Mouse (Mus musculus): ENCODE measurements around the gene Ugt1a6a. TPM values are rescaled to one million over a fixed set of nuclear protein-coding genes. Genes with fewer than 3 reads are reported as not detected.

The Ugt1a6a gene
- polyA plus RNA-seq, 1 experiment, result 1.3 TPM

DNA sequence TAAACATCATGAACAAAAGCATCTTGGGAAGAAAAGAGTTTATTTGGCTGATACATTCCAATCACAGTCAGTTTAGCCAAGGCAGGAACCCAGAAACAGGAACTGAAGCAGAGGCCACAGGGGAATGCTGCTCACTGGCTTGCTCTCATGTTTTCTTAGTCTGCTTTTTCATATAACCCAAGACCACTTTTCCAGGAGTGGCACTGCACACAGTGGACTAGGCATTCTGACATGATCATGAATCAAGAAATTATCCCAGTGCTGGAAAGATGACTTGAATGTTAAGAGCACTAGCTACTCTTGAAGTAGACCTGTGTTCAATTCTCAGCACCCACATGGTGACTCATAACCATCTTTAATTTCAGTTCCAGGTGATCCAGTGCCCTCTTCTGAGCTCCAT, 91.1 kb downstream of the Ugt1a6a start:
- H3K27me3 ChIP-seq (ENCODE audit: control insufficient read depth, insufficient read depth, insufficient read length), result peaks cover 9% of the 10 kb centered on the region
- H3ac ChIP-seq (ENCODE audit: control insufficient read depth, insufficient read length, low read depth), result no peak overlapping the region
- H3K4me3 ChIP-seq (ENCODE audit: insufficient read depth, poor library complexity, severe bottlenecking), result no peak overlapping the region
- no peaks in the 10 kb centered on the region for H3K79me2 ChIP-seq (ENCODE audit: control insufficient read depth, insufficient read depth)
- H3K79me3 ChIP-seq (ENCODE audit: low read depth), result no peaks in the 10 kb centered on the region
- H3K36me3 ChIP-seq (ENCODE audit: control insufficient read depth, insufficient read depth), result no peaks in the 10 kb centered on the region
- TF ChIP-seq CEBPB (IDR thresholded peaks at IDR 0.05; ENCODE audit: low read depth) (no peak), CTCF (IDR thresholded peaks at IDR 0.05; ENCODE audit: control insufficient read depth, insufficient read depth, insufficient read length) (no peak), MYOD1 (IDR thresholded peaks at IDR 0.05; ENCODE audit: control insufficient read depth, insufficient read length, low read depth) (no peak), FOSL1 (IDR thresholded peaks at IDR 0.05; ENCODE audit: insufficient read depth, low read length, poor library complexity, severe bottlenecking) (no peak), MAX (IDR thresholded peaks at IDR 0.05) (no peak), MYOG (IDR thresholded peaks at IDR 0.05; ENCODE audit: control insufficient read depth, extremely low read depth, insufficient read length) (no peak), USF1 (IDR thresholded peaks at IDR 0.05; ENCODE audit: low read depth) (no peak)

- Histone ChIP-seq H3K36me3 (ENCODE audit: control insufficient read depth, insufficient read depth) (no peaks in the 10 kb centered on the region), H3K4me3 (ENCODE audit: insufficient read depth, poor library complexity, severe bottlenecking) (no peak within 1 kb of the TSS), H3K79me3 (ENCODE audit: low read depth) (no peaks in the 10 kb centered on the region), H3K27me3 (ENCODE audit: control insufficient read depth, insufficient read depth, insufficient read length) (peaks cover 10% of the 10 kb centered on the region), H3ac (ENCODE audit: control insufficient read depth, insufficient read length, low read depth) (no peak within 1 kb of the TSS), H3K79me2 (ENCODE audit: control insufficient read depth, insufficient read depth) (no peaks in the 10 kb centered on the region)
- TF ChIP-seq MYOD1 (IDR thresholded peaks at IDR 0.05; ENCODE audit: control insufficient read depth, insufficient read length, low read depth) (no peak), MAX (IDR thresholded peaks at IDR 0.05) (no peak), CEBPB (IDR thresholded peaks at IDR 0.05; ENCODE audit: low read depth) (no peak), USF1 (IDR thresholded peaks at IDR 0.05; ENCODE audit: low read depth) (no peak), FOSL1 (IDR thresholded peaks at IDR 0.05; ENCODE audit: insufficient read depth, low read length, poor library complexity, severe bottlenecking) (no peak), CTCF (IDR thresholded peaks at IDR 0.05; ENCODE audit: control insufficient read depth, insufficient read depth, insufficient read length) (no peak)
Measured at GRCm38 (mm10) chr1:88226670-88227379, 92.2 kb downstream of the Ugt1a6a start, which contains the start of gene Mroh2a. Mroh2a (plus strand) TSS chr1:88226986.

DNA sequence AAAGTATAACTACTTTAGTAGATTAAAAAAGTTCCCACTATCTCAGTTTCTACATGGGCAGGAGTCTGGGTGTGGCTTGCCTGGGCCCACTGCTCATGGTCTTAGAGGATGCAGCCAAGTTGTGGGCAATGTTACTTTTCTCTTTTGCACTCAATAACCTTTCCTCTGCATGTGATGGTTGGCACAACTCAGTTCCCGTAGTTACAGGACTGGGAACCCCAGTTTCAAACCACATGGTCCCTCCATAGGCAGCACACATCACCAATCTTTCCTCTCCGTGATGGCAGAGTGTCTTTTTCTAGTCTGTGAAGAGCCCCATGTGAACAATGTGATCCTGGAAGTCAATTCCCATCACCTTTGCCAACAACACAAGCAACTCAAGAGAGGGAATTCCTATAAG, 92.9 kb downstream of the Ugt1a6a start:
- TF ChIP-seq MYOD1 (IDR thresholded peaks at IDR 0.05; ENCODE audit: control insufficient read depth, insufficient read length, low read depth) (no peak), USF1 (IDR thresholded peaks at IDR 0.05; ENCODE audit: low read depth) (no peak), CTCF (IDR thresholded peaks at IDR 0.05; ENCODE audit: control insufficient read depth, insufficient read depth, insufficient read length) (no peak), MYOG (IDR thresholded peaks at IDR 0.05; ENCODE audit: control insufficient read depth, extremely low read depth, insufficient read length) (no peak), MAX (IDR thresholded peaks at IDR 0.05) (no peak), FOSL1 (IDR thresholded peaks at IDR 0.05; ENCODE audit: insufficient read depth, low read length, poor library complexity, severe bottlenecking) (no peak), CEBPB (IDR thresholded peaks at IDR 0.05; ENCODE audit: low read depth) (no peak)
- H3K79me3 ChIP-seq (ENCODE audit: low read depth), result no peaks in the 10 kb centered on the region
- H3K79me2 ChIP-seq (ENCODE audit: control insufficient read depth, insufficient read depth), result no peaks in the 10 kb centered on the region
- H3K4me3 ChIP-seq (ENCODE audit: insufficient read depth, poor library complexity, severe bottlenecking), result no peak overlapping the region
- peaks cover 15% of the 10 kb centered on the region for H3K27me3 ChIP-seq (ENCODE audit: control insufficient read depth, insufficient read depth, insufficient read length)
- H3K36me3 ChIP-seq (ENCODE audit: control insufficient read depth, insufficient read depth), result no peaks in the 10 kb centered on the region
- no peak overlapping the region for H3ac ChIP-seq (ENCODE audit: control insufficient read depth, insufficient read length, low read depth)

- H3K79me3 ChIP-seq (ENCODE audit: low read depth), result no peaks in the 10 kb centered on the region
- TF ChIP-seq CTCF (IDR thresholded peaks at IDR 0.05; ENCODE audit: control insufficient read depth, insufficient read depth, insufficient read length) (no peak), MYOG (IDR thresholded peaks at IDR 0.05; ENCODE audit: control insufficient read depth, extremely low read depth, insufficient read length) (no peak), FOSL1 (IDR thresholded peaks at IDR 0.05; ENCODE audit: insufficient read depth, low read length, poor library complexity, severe bottlenecking) (no peak), CEBPB (IDR thresholded peaks at IDR 0.05; ENCODE audit: low read depth) (no peak), MAX (IDR thresholded peaks at IDR 0.05) (no peak), MYOD1 (IDR thresholded peaks at IDR 0.05; ENCODE audit: control insufficient read depth, insufficient read length, low read depth) (no peak), USF1 (IDR thresholded peaks at IDR 0.05; ENCODE audit: low read depth) (no peak)
- no peaks in the 10 kb centered on the region for H3K79me2 ChIP-seq (ENCODE audit: control insufficient read depth, insufficient read depth)
- H3ac ChIP-seq (ENCODE audit: control insufficient read depth, insufficient read length, low read depth), result no peak overlapping the region
- H3K4me3 ChIP-seq (ENCODE audit: insufficient read depth, poor library complexity, severe bottlenecking), result no peak overlapping the region
- no peaks in the 10 kb centered on the region for H3K36me3 ChIP-seq (ENCODE audit: control insufficient read depth, insufficient read depth)
- H3K27me3 ChIP-seq (ENCODE audit: control insufficient read depth, insufficient read depth, insufficient read length), result peaks cover 16% of the 10 kb centered on the region
Measured at GRCm38 (mm10) chr1:88228121-88228520, 93.5 kb downstream of the Ugt1a6a start.

- Histone ChIP-seq H3K79me3 (ENCODE audit: low read depth) (no peaks in the 10 kb centered on the region), H3K36me3 (ENCODE audit: control insufficient read depth, insufficient read depth) (no peaks in the 10 kb centered on the region), H3ac (ENCODE audit: control insufficient read depth, insufficient read length, low read depth) (no peak overlapping the region), H3K4me3 (ENCODE audit: insufficient read depth, poor library complexity, severe bottlenecking) (no peak overlapping the region), H3K27me3 (ENCODE audit: control insufficient read depth, insufficient read depth, insufficient read length) (peaks cover 25% of the 10 kb centered on the region), H3K79me2 (ENCODE audit: control insufficient read depth, insufficient read depth) (no peaks in the 10 kb centered on the region)
- TF ChIP-seq MYOG (IDR thresholded peaks at IDR 0.05; ENCODE audit: control insufficient read depth, extremely low read depth, insufficient read length) (no peak), USF1 (IDR thresholded peaks at IDR 0.05; ENCODE audit: low read depth) (no peak), CEBPB (IDR thresholded peaks at IDR 0.05; ENCODE audit: low read depth) (no peak), MAX (IDR thresholded peaks at IDR 0.05) (no peak), FOSL1 (IDR thresholded peaks at IDR 0.05; ENCODE audit: insufficient read depth, low read length, poor library complexity, severe bottlenecking) (no peak), MYOD1 (IDR thresholded peaks at IDR 0.05; ENCODE audit: control insufficient read depth, insufficient read length, low read depth) (no peak), CTCF (IDR thresholded peaks at IDR 0.05; ENCODE audit: control insufficient read depth, insufficient read depth, insufficient read length) (no peak)
Measured at GRCm38 (mm10) chr1:88229566-88229965, 95.0 kb downstream of the Ugt1a6a start.
